ENCODE assay signal across 15 mouse cellular contexts in the genomic region with DNA sequence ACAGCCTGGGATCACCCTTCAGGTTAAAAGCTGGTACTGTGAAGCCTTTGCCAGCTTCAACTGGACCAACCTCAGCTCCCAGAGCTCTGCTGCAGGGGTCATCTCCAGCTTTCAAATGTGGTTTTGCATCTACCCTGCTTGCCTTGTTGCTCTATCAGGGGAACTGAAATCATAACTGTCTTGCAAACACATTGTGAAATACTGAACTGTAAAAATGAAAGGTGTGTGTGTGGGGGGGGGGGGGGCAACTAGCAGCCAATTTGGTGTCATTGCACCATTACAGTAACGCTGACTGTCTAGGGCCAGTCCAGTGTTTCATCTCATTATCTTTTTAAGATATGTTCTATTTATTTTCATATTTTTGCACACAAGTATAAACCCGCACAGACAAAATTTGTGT.
"Had no signal": no experiment of that assay in that cellular context is flagged by ENCODE, and none has a peak within 500 bp of the region (broad histone marks: within the 10 kb centered on the region; RNA-seq: fewer than 3 reads in every experiment).

No protein-coding gene starts in this region.

- H3K27me3 ChIP-seq: neural tube, embryonic 15.5 days; stomach, embryonic 15.5 days had no signal

- DNase-seq: retina, postnatal 1 day; right cerebral cortex, adult 18-20 months; right cerebral cortex, postnatal 14 days; right cerebral cortex, postnatal 25 days; right cerebral cortex, postnatal 4 days; spleen, adult 18-20 months; thymus, adult 18-20 months; thymus, postnatal 14 days; thymus, postnatal 25 days; thymus, postnatal 36 days; thymus, postnatal 4 days had no signal

- H3K36me3 ChIP-seq: neural tube, embryonic 13.5 days; neural tube, embryonic 15.5 days; stomach, embryonic 15.5 days had no signal

- H3K4me1 ChIP-seq: neural tube, embryonic 13.5 days; neural tube, embryonic 15.5 days; stomach, embryonic 15.5 days had no signal

- H3K27ac ChIP-seq: neural tube, embryonic 13.5 days; neural tube, embryonic 15.5 days; stomach, embryonic 15.5 days; stomach, postnatal 0 days had no signal

- H3K4me3 ChIP-seq: neural tube, embryonic 13.5 days; neural tube, embryonic 15.5 days; stomach, embryonic 15.5 days had no signal
